Mouse (Mus musculus): ENCODE data around the gene Gm2115. TPM values are rescaled to one million over a fixed set of nuclear protein-coding genes. Genes with fewer than 3 reads are reported as not detected.

Gm2115 gene
- total RNA-seq, 1 experiment = 0.36 TPM

DNA sequence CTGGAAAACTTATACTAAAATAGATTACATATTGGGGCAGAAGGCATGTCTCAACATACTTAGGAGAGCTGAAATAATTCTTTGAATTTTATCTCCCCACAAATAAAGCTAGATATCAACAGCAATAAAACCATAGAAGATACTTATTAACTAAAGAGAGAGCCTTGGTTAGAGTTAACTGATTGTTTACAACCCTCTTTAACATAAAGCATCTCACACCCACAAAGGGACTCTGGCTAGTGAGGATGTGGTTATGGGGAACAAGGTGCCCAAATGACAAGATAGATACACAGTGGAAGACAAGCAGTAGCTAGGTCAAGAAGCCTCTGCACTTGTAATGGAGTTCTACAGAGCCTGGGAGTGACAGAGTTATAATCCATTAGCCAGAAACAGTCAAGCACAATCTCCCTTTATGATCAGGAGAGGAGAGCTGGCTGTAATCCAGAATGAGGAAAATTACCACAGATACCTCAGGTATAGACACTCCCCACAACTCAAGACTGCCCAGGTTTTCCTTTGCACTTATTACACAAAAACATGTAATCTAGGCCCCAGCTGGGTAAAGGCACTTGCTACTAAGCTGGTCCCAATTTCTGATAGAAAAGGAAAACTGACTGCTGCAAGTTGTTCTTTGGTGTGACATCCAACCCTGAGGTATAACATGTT, 10.1 kb upstream of the Gm2115 start:
- in situ Hi-C loops (cut with MboI; ENCODE audit: low sequenced_read_pairs in 2 of 2, unreplicated experiment in 2 of 2) = no loop called here
- Histone ChIP-seq H3K36me3 (ENCODE audit: control insufficient read depth, insufficient read depth, low read length, poor library complexity, severe bottlenecking) (no peaks in the 10 kb centered on the region), H3K27ac (ENCODE audit: insufficient read depth, low read depth, low read length, poor library complexity, severe bottlenecking) (no peak overlapping the region), H3K9me3 (ENCODE audit: control insufficient read depth, insufficient read depth, low read depth, low read length) (no peaks in the 10 kb centered on the region), H3K4me3 (ENCODE audit: insufficient read depth in 1 of 2, low read depth in 1 of 2, low read length in 2 of 2, poor library complexity in 1 of 2, severe bottlenecking in 1 of 2) (no peak overlapping the region), H3K4me1 (ENCODE audit: control insufficient read depth in 2 of 2, insufficient read depth in 2 of 2, low read length in 2 of 2, poor library complexity in 1 of 2) (no peaks in the 10 kb centered on the region), H3K9ac (ENCODE audit: insufficient read depth, low read depth, low read length, poor library complexity, severe bottlenecking) (no peak overlapping the region)
- no peak for DNase-seq (ENCODE audit: low read depth, low spot score)
- no peak for TF ChIP-seq CHD2 (IDR thresholded peaks at IDR 0.05; ENCODE audit: low read depth, low read length)
- TF ChIP-seq ZNF384 (IDR thresholded peaks at IDR 0.05; ENCODE audit: low read depth, low read length) = no peak
- TF ChIP-seq ZC3H11A (IDR thresholded peaks at IDR 0.05; ENCODE audit: borderline replicate concordance, low read depth, low read length) = no peak
- TF ChIP-seq MAFK (IDR thresholded peaks at IDR 0.05; ENCODE audit: insufficient read depth, low read depth, low read length) = no peak
- no peak for TF ChIP-seq HCFC1 (IDR thresholded peaks at IDR 0.05; ENCODE audit: borderline replicate concordance, insufficient read depth, low read length)

DNA sequence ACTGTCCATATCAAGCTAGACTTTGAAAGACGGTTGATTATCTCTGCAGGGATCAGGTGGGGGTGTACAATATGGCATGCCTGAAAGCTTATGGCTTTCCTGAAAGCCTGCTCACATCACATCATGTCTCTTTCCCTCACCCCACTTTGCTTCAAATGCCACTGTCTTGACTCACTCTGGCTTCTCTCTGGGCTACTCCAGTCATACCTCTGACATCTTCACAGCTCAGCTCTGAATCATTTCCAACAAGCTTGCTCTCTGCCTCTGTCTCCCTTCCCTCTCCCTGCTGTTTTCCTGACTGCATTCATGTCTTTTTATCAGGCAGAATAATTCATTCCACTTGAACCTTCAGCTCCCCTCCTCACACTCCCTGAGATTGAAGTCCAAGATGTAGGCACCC, 7.4 kb upstream of the Gm2115 start:
- no peaks in the 10 kb centered on the region for H3K36me3 ChIP-seq (ENCODE audit: control insufficient read depth, insufficient read depth, low read length, poor library complexity, severe bottlenecking)
- no peak overlapping the region for H3K9ac ChIP-seq (ENCODE audit: insufficient read depth, low read depth, low read length, poor library complexity, severe bottlenecking)
- in situ Hi-C loops (cut with MboI; ENCODE audit: low sequenced_read_pairs in 2 of 2, unreplicated experiment in 2 of 2) = no loop called here
- no peaks in the 10 kb centered on the region for H3K4me1 ChIP-seq (ENCODE audit: control insufficient read depth in 2 of 2, insufficient read depth in 2 of 2, low read length in 2 of 2, poor library complexity in 1 of 2)
- no peaks in the 10 kb centered on the region for H3K9me3 ChIP-seq (ENCODE audit: control insufficient read depth, insufficient read depth, low read depth, low read length)
- DNase-seq (ENCODE audit: low read depth, low spot score) = no peak
- no peak overlapping the region for H3K27ac ChIP-seq (ENCODE audit: insufficient read depth, low read depth, low read length, poor library complexity, severe bottlenecking)
- H3K4me3 ChIP-seq (ENCODE audit: insufficient read depth in 1 of 2, low read depth in 1 of 2, low read length in 2 of 2, poor library complexity in 1 of 2, severe bottlenecking in 1 of 2) = no peak overlapping the region
- no peak for TF ChIP-seq HCFC1 (IDR thresholded peaks at IDR 0.05; ENCODE audit: borderline replicate concordance, insufficient read depth, low read length)
- TF ChIP-seq CHD2 (IDR thresholded peaks at IDR 0.05; ENCODE audit: low read depth, low read length) = no peak
- TF ChIP-seq ZNF384 (IDR thresholded peaks at IDR 0.05; ENCODE audit: low read depth, low read length) = no peak
- no peak for TF ChIP-seq MAFK (IDR thresholded peaks at IDR 0.05; ENCODE audit: insufficient read depth, low read depth, low read length)
- TF ChIP-seq ZC3H11A (IDR thresholded peaks at IDR 0.05; ENCODE audit: borderline replicate concordance, low read depth, low read length) = no peak

DNA sequence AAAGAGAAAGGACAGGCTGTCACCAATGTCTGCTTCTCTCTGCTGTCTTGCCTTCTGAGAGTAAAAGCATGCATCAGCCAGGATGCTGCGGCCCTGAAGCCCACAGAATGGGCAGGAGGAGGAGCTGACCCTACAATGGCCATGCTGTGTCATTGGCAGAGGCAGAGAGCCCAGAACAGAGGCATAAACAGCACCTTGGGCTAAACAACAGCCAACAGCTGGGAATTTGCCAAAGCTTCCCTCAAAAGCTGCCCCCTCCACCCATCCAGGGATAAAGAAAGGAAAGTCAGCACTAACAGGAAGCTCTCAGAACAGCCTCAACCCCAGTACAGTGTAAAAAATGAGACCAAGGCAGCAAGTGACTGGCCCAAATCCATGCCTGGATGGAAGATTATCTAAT, 6.3 kb upstream of the Gm2115 start:
- no peak overlapping the region for H3K4me3 ChIP-seq (ENCODE audit: insufficient read depth in 1 of 2, low read depth in 1 of 2, low read length in 2 of 2, poor library complexity in 1 of 2, severe bottlenecking in 1 of 2)
- H3K36me3 ChIP-seq (ENCODE audit: control insufficient read depth, insufficient read depth, low read length, poor library complexity, severe bottlenecking) = no peaks in the 10 kb centered on the region
- H3K4me1 ChIP-seq (ENCODE audit: control insufficient read depth in 2 of 2, insufficient read depth in 2 of 2, low read length in 2 of 2, poor library complexity in 1 of 2) = no peaks in the 10 kb centered on the region
- H3K9me3 ChIP-seq (ENCODE audit: control insufficient read depth, insufficient read depth, low read depth, low read length) = no peaks in the 10 kb centered on the region
- H3K9ac ChIP-seq (ENCODE audit: insufficient read depth, low read depth, low read length, poor library complexity, severe bottlenecking) = no peak overlapping the region
- in situ Hi-C loops (cut with MboI; ENCODE audit: low sequenced_read_pairs in 2 of 2, unreplicated experiment in 2 of 2) = no loop called here
- TF ChIP-seq HCFC1 (IDR thresholded peaks at IDR 0.05; ENCODE audit: borderline replicate concordance, insufficient read depth, low read length) = no peak
- no peak for TF ChIP-seq CHD2 (IDR thresholded peaks at IDR 0.05; ENCODE audit: low read depth, low read length)
- no peak for TF ChIP-seq ZNF384 (IDR thresholded peaks at IDR 0.05; ENCODE audit: low read depth, low read length)
- TF ChIP-seq MAFK (IDR thresholded peaks at IDR 0.05; ENCODE audit: insufficient read depth, low read depth, low read length) = no peak
- TF ChIP-seq ZC3H11A (IDR thresholded peaks at IDR 0.05; ENCODE audit: borderline replicate concordance, low read depth, low read length) = no peak
- no peak for DNase-seq (ENCODE audit: low read depth, low spot score)
- no peak overlapping the region for H3K27ac ChIP-seq (ENCODE audit: insufficient read depth, low read depth, low read length, poor library complexity, severe bottlenecking)

DNA sequence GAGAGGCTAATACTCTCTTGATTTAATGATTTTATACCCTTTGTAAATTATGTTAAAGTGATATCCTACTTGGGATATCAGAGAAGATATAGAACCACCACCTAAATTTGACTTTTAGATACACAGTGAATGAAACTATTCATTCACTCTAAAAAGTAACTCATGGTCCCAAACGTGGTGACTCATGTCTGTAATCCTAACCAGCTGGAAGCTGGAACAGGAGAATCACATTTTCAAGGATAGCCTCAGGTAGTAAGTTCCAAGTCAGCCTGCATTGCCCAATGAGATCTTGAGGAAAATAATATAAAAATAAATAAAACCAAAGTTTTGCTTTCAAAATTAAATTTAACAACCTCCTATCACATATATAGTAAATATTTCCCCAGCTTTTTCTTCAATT, 2.6 kb upstream of the Gm2115 start:
- no peak for TF ChIP-seq ZNF384 (IDR thresholded peaks at IDR 0.05; ENCODE audit: low read depth, low read length)
- no peak for TF ChIP-seq ZC3H11A (IDR thresholded peaks at IDR 0.05; ENCODE audit: borderline replicate concordance, low read depth, low read length)
- TF ChIP-seq CHD2 (IDR thresholded peaks at IDR 0.05; ENCODE audit: low read depth, low read length) = no peak
- no peak for TF ChIP-seq MAFK (IDR thresholded peaks at IDR 0.05; ENCODE audit: insufficient read depth, low read depth, low read length)
- TF ChIP-seq HCFC1 (IDR thresholded peaks at IDR 0.05; ENCODE audit: borderline replicate concordance, insufficient read depth, low read length) = no peak
- Histone ChIP-seq H3K9ac (ENCODE audit: insufficient read depth, low read depth, low read length, poor library complexity, severe bottlenecking) (no peak overlapping the region), H3K4me3 (ENCODE audit: insufficient read depth in 1 of 2, low read depth in 1 of 2, low read length in 2 of 2, poor library complexity in 1 of 2, severe bottlenecking in 1 of 2) (no peak overlapping the region), H3K27ac (ENCODE audit: insufficient read depth, low read depth, low read length, poor library complexity, severe bottlenecking) (no peak overlapping the region), H3K4me1 (ENCODE audit: control insufficient read depth in 2 of 2, insufficient read depth in 2 of 2, low read length in 2 of 2, poor library complexity in 1 of 2) (no peaks in the 10 kb centered on the region), H3K9me3 (ENCODE audit: control insufficient read depth, insufficient read depth, low read depth, low read length) (no peaks in the 10 kb centered on the region), H3K36me3 (ENCODE audit: control insufficient read depth, insufficient read depth, low read length, poor library complexity, severe bottlenecking) (no peaks in the 10 kb centered on the region)
- in situ Hi-C loops (cut with MboI; ENCODE audit: low sequenced_read_pairs in 2 of 2, unreplicated experiment in 2 of 2) = no loop called here
- no peak for DNase-seq (ENCODE audit: low read depth, low spot score)

All from ES-E14 (cell line).